Mouse (Mus musculus): ENCODE measurements around the gene Rufy3.

GRCm38 (mm10) chr5:88540845-88541244 is 24.0 kb upstream of the Rufy3 start:
- TF ChIP-seq GATA1 (IDR thresholded peaks at IDR 0.05; ENCODE audit: low read length) (no peak), TAL1 (IDR thresholded peaks at IDR 0.05; ENCODE audit: low read length) (no peak)

Data from erythroblast, embryonic 14.5 days (primary cell).